Mouse (Mus musculus) hindbrain, embryonic 12.5 days (tissue): Measurements from ENCODE around the gene Cst10. TPM values are rescaled to one million over a fixed set of nuclear protein-coding genes. Genes with fewer than 3 reads are reported as not detected.
A peak's percentile ranks its signal among the peaks of the same experiment; 100 is the strongest.

Experiments used
- ATAC-seq: fragments of 200-750 bp; cut with Nextera tagmentation; 2 replicates; pipeline ENCODE4 v1.8.0; 2017; ENCODE audit warnings: moderate TSS enrichment; ENCODE audit not compliant: low FRiP score
- H3K27ac ChIP-seq: fragments of 300-500 bp; sonication (generic); 2 replicates; pipeline ENCODE4 v1.5.1; 2016; ENCODE audit warnings: mild to moderate bottlenecking
- H3K27me3 ChIP-seq: fragments of 300-500 bp; sonication (generic); 2 replicates; pipeline ENCODE4 v1.6.1; 2016; ENCODE audit warnings: mild to moderate bottlenecking
- H3K36me3 ChIP-seq: fragments of 300-500 bp; sonication (generic); 2 replicates; pipeline ENCODE4 v1.6.1; 2016; ENCODE audit warnings: mild to moderate bottlenecking
- H3K4me1 ChIP-seq: fragments of 300-500 bp; sonication (generic); 2 replicates; pipeline ENCODE4 v1.6.1; 2016
- H3K4me2 ChIP-seq: fragments of 300-500 bp; sonication (generic); replicated peaks from 2 replicates; pipeline ENCODE4 v1.6.1; 2016; ENCODE audit warnings: mild to moderate bottlenecking
- H3K4me3 ChIP-seq: fragments of 300-500 bp; sonication (generic); 2 replicates; pipeline ENCODE4 v1.5.1; 2016; ENCODE audit warnings: mild to moderate bottlenecking
- H3K9ac ChIP-seq: fragments of 300-500 bp; sonication (generic); 2 replicates; pipeline ENCODE4 v1.6.1; 2016; ENCODE audit warnings: mild to moderate bottlenecking, moderate library complexity
- H3K9me3 ChIP-seq: fragments of 300-500 bp; sonication (generic); replicated peaks from 2 replicates; pipeline ENCODE4 v1.6.1; 2016; ENCODE audit warnings: mild to moderate bottlenecking
- WGBS: fragments of 180-500 bp; shearing (Covaris S2); methylation state at CpG from one replicate; pipeline ENCODE4 v1.1.7; 2016; 5-methylcytosine and 5-hydroxymethylcytosine counted together
- polyA plus RNA-seq: library from polyadenylated mRNA; unstranded; fragments of >200 nt; fragmentation: Nextera tagmentation; extraction: Ambion mirVana; gene quantifications from 2 replicates; pipeline ENCODE4 v1.2.1, GENCODE M21; 2016

The Cst10 gene
- polyA plus RNA-seq: not detected in 2 replicates

DNA sequence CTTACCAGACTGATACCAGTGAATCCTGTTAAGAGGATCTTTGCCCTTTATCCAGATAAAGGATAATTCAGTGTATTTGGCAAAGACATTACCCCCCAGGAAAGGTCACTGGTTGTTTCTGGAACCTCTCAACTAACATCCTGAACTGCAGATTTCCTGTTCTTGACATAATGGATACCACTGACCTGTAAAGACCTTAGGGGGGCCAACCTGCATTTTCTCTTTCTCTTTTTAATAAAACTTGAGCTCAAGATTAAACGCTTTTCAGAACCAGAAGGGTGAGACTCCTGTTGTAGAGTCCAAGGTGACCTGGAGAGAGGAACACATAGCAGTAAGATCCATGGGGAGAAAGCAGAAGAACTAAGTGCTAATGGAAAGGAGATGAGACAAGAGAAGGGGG, at the start of gene Cst10:
TSS of gene Cst10 (plus strand) at position 301 of the 400 bp plus-strand sequence.
- Histone ChIP-seq H3K4me3 (no peak within 1 kb of the TSS), H3K4me1 (no peaks in the 10 kb centered on the region), H3K27ac (no peak within 1 kb of the TSS), H3K27me3 (no peaks in the 10 kb centered on the region), H3K9ac (no peak within 1 kb of the TSS), H3K4me2 (no peak within 1 kb of the TSS), H3K9me3 (no peaks in the 10 kb centered on the region), H3K36me3 (no peaks in the 10 kb centered on the region)
- 76% methylated on average over 1 of the region's 1 CpGs for WGBS
- no peak for ATAC-seq

DNA sequence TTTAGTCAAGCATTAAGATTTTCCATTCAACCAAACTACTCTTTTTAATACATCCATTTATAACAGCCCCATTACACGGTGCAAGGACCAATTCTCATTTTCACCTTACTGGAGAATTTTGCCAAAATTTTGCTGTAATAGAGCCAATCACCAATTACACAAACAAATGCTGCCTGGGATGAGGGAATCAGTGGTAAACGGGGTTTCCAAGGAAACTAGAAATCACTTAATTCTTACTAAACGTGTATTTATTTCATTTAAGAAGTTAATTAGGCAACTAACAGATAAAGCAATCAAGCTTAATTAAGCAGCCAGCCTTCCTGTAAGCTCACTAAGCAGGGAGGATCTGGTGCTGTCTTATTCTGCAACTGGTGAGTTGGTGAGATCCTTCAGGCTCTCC, 11.9 kb upstream of the Cst10 start:
- Histone ChIP-seq H3K27ac (no peak overlapping the region), H3K36me3 (no peaks in the 10 kb centered on the region), H3K4me3 (no peak overlapping the region), H3K9ac (no peak overlapping the region), H3K4me1 (no peaks in the 10 kb centered on the region), H3K4me2 (no peak overlapping the region), H3K9me3 (no peaks in the 10 kb centered on the region), H3K27me3 (no peaks in the 10 kb centered on the region)
- 59% methylated on average over 3 of the region's 3 CpGs for WGBS
- no peak for ATAC-seq

- no peak overlapping the region for H3K9ac ChIP-seq
- peak; percentile 76 for ATAC-seq
- 42% methylated on average over 3 of the region's 4 CpGs for WGBS
Measured at GRCm38 (mm10) chr2:149422564-149422963, 17.7 kb downstream of the Cst10 start.

More at GRCm38 (mm10) chr2:149422564-149422963, 17.7 kb downstream of the Cst10 start:
- H3K4me3 ChIP-seq: no peak overlapping the region
- no peaks in the 10 kb centered on the region for H3K9me3 ChIP-seq
- H3K4me1 ChIP-seq: no peaks in the 10 kb centered on the region
- no peaks in the 10 kb centered on the region for H3K36me3 ChIP-seq
- H3K27ac ChIP-seq: no peak overlapping the region
- H3K27me3 ChIP-seq: no peaks in the 10 kb centered on the region
- H3K4me2 ChIP-seq: no peak overlapping the region
